Mouse (Mus musculus): ENCODE results near the gene Acot12.

Acot12 gene

DNA sequence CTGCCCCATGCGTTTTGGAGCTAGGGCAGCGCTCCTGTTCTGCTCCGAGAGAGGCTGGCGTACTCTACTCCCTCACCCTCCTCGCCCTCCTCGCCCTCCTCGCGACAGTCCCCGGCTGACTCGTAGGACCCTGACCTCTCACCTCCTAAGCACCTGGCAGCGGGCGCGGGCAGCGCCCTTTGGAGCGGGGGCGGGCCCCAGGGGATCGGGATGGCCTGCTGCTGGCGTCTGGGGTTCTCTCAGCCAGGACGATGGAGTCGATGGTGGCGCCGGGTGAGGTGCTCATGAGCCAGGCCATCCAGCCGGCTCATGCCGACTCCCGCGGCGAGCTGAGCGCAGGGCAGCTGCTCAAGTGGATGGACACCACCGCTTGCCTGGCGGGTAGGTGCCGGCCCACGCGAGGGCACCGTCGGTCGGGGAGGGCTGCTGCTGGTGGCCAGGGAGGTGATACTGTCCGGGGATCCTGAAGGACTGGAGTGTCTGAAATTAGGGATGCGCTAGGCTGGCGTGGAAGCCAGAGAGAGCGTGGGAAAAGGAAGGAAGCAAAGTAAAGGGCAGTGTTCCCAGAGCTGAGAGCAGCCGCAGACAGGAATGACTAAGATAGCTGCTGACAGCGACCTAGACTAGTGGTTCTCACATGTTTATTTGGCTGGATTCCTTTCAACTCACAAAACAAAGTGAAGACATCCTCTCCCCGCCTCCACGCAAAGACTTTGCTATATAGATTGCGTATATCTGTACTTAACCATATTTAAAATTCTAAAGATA, at the start of gene Acot12:
Acot12 (plus strand) TSS at position 233 of the 768 bp plus-strand sequence.
- DNase-seq, result no peak

DNA sequence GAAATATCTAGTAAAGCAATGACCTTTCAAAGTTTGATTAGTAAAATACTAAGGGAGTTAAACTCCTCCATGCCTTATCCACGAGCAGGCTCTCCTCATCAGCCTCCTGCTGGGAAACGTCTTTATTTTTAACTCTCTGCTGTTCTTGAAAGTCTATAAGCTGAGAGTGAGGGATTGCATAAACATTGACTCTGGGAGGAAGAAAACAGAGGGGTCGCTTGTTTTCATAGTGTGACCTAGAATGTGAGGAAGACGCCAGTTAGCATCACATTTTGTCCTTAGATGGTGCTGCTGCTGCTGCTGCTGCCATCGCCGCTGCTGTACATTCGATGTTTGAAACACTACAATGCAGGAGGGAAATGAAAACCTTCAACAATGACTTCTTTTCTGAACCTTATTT, 47.7 kb upstream of the Acot12 start:
- no peak for DNase-seq

DNA sequence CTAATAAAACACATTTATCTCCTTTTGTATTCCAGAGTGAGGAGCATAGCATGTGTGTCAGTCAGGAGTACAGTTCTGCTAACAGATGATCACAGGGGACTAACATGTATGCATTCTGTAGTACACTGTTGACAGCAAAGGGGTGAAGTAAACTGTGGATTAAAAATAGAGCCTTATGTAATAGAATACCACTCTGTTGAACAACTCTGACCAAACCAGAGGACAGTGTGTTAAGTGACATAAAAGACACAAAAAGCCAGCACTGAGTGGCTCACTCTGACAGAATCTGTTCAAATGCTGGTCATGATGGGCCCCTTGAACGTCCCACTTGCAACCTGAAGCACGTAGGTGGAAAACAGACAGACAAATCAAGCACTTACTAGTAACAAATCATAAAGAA, 45.9 kb upstream of the Acot12 start:
- DNase-seq, result no peak

DNA sequence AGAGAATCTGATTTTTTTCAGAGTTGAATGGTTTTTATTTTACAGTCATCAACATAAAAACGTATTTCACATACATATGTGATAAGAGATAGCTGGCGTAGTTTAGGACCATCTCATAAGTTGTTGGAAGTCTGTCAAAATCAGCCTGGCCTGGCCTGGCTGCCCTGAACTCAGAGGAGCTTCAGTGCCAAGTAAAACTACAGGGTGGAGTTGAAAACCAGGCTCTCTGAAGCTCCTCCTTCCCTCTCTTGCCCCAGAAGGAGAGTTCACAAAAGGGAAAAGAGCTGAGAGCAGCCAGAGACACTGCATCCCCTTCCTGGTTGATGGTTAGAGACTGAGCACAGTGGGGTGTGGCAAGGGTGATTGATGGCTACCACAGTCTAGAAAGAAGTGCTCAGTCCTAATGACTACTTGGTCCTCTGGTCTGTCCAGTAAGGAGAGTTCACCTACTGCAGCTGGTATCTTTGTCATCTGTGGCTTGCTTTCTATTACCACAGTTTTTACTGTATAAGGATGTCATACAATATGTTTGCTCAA, 45.1 kb upstream of the Acot12 start:
- no peak for DNase-seq

DNA sequence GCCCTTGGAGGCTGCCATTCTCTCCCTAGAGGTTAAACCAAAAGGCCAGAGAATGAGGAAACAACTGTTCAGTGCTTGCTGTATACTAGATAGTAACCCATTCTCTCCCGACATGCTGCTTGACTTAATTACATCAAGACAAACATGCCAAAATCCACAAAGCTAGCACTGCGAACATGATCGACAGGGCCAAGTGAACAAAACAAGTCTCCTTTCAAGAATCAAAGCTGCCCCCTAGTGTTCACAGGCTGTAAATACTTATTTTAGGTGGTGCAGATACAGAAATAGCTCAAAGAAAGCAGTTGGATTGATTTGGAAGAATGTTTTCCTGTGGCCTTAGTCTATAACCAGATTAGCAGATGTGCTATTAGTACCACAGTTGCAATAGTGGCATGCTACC, 44.3 kb upstream of the Acot12 start:
- DNase-seq, result no peak

DNA sequence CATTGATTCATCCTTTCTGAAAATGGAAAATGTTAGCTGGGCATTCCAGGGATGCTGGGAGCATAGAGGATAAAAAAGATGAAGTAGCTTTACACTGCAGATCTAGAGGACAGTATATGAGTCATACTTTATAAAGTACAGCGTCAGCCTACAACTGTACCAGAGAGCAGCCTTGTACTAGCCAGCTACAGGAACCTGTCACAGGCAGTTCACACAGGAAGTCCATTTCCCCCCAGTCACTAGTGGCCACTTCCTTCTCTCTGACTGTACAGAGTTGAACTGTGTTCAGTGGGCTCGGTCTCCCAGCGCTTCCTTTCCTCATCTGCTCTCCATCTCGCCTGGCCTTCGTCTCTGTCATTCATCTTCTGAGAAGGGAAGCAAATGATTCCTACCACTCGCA, 39.0 kb upstream of the Acot12 start:
- DNase-seq, result no peak

DNA sequence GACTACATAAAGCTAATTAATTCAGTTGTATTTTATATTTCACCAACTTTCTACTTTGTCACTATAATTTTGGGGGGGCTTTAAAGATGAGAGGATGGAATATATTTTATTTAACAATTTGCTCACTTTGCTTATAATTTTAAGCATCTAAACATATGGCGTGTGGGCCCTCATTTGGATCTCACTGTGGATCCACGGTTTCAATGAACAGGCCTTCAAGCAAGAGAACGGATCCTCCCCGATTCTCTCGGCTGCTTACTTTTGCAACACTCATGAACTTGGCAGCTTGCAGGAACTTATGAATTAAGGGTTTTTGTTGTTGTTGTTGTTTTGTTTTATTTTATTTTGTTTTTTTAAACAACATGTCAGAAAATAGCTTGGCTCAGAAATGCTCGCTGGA, 21.8 kb upstream of the Acot12 start:
- no peak for DNase-seq

DNA sequence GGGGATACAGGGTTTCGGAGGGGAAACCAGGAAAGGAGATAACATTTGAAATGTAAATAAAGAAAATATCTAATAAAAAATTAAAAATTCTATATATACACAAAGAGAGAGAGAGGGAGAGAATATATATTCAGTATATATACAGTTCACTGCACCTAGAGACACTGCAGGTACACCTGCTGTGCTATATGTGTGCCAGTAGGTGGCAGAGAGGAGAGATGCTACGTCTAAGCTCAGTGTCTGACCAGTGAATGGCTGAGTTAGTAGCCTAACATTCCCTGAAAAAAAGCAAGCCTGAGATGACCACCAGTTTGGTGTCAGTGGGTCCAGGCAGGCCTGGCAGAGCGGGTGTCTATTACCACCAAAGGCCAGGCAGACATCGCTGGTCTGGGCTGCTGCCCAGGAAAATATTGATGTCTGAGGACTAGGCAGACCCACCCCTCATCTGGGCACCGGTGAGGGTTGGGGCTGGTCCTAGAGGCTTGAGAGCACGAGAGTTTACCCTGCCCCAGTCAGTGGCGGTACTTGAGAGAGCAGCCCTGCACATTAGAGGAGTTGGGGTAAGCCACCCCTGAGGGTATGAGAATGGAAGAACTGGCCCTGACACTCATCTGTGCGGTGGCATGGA, 18.1 kb upstream of the Acot12 start:
- DNase-seq, result no peak

DNA sequence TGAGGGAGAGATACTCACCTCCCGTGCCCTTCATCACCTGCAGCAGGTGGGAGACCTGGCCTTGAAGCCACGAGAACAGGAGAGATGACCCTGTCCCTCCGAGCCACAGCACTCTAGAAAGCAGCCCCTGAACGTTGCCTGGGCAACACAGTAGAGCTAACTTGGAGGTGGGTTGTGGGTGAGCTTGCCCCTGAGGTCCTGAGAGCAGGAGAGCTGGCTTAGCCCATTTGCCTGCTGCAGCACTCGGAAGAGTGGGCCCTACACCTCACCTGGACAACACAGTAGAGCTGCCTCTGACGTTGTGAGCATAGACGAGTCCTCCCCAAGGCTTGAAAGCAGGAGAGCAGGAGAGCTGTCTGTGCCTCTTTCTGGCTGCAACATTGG, 17.6 kb upstream of the Acot12 start:
- DNase-seq, result no peak

DNA sequence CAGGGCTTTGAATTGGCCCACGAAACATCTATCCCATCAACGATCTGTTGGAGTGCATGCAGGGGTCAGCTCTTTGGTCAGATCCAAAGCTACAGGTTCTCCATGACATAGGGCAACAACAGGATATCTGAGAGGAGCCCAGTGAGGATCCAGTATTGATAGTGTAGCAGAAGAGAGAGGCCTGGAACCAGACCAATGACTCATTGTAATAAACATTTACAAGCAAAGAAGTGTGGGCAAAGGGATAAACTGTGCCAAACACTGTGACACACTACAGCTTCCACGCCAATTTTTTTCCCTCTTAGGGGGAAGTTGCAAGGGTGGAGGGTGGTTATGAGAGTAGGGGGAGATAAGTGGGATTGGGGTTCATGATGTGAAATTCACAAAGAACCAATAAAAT, 17.1 kb upstream of the Acot12 start:
- no peak for DNase-seq

DNA sequence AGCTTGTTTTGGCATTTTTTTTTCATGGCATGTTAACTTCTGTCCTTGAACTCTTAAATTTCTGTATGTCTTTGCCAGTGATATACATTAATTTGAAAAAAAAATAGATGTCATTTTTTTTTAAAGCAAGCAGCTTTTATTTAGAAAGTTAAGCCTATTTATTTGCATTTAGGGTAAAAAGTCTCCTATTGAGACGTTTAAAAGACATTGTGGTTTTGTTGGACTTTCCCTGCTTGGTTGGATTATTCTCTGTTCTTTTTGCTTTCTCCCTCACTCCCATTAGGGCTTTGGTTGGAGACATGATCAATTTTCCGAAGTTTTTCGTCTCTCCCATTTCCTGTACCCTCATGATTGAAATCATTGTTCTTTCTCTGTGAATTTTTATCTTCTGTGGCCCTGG, 16.2 kb upstream of the Acot12 start:
- DNase-seq, result no peak

DNA sequence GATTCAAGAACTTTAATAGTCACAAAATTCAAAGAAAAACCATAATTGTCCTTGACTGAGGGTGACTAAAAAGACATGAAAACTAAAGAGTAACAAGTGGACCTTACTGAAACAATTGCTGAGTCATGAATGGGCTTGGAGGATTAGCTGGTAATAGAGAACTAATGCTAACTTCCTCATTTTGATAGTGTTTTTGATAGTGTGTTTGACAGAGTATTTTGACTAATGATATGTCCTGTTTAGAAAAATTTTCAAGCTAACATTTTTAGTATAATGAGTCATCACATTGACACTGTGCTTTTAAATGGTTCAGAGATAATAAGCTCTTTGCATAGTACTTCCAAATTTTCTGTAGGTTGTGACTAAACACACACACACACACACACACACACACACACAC, 13.4 kb upstream of the Acot12 start:
- no peak for DNase-seq

DNA sequence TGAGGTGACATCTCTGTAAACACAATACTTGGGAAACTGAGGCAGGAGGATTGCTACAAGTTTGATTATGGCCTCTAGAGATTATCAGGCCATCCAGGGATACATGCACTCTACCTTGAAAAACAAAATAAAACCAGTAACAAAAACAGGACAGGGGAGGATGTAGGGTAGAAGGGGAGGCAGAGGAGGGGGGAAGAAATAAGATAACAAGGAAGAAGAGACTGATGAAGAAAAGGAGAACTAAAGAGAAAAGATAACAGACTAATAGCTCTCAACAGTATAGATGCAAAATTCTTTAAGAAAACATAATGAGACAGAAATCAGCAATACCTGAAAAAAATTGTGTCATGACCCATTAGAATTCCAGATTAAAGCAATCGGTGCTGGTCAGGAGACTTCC, 4.1 kb upstream of the Acot12 start:
- DNase-seq, result no peak

DNA sequence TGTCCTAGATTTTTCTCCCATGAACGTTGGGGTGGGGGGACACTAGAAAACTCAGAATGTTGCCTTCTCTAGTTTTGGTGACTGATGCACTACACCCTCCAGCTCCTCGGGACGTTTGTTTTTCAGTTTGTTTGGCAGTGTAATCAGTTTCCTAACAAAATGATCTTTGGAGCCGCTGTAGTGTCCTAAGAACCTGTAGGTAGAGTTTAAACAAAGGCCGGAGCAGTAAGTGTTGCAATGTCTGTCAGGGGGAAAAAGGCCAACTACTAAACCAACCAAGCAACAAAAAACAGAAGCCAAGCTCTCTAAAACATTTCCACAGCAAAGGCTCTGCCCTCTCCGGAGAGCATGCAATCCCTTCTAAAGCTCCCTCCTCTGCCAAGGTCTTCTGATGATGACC, 461 bp upstream of the Acot12 start:
- no peak for DNase-seq

DNA sequence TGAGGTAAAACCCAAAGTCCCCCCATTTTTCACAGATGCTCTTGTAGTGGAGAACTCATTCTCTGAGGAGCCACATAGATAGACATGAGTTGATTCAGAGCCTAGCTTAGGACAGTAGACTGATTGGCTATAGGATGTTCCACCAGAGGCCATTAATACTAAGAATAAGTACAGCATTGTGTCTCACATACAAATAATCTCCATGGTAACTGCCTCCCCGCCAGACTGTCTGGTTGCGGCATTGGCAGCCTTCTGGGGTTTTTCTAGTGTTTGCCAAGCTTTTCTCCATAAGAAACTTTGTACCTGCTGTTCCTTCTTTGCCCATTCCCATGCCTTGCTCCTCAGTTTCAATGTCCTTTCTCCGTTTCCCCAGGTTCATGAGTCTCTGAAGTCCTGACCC, 1.9 kb downstream of the Acot12 start:
- no peak for DNase-seq

DNA sequence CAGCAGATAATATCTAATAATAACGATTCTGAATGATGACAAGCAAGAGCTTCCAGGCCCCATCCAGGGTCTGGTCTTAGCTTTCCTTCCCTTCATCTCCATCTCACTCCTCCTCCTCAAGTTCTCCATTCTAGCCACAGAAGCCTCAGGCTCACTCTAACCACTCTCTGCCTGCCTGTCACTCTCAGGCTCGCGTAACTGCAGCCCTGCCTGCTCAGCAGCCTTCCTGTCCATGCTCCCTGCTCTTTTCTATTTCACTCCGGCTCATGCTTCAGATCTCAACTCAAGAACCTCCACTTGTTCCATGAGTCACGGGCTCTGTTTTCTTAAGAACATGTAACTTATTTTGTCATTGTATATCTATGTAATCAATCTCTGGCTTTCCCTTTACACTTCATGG, 5.2 kb downstream of the Acot12 start:
- no peak for DNase-seq

DNA sequence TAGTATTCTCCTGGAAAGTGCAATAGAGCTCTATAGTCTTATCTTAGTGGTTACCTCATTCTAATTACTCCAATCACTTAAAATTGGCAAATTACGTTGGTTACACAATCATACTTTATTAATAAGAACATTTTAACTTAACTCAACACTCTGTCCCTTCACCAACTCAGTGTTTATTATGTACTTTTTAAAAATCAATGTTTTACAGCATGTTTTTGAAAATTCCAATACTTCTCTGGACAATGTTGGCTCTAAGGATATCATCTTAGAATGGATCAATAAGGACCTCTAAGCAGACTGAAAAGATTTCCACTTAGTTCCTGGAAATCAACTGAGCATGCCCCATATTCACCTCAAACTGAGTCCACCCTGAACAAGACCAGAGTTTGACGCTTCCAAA, 7.1 kb downstream of the Acot12 start:
- no peak for DNase-seq

DNA sequence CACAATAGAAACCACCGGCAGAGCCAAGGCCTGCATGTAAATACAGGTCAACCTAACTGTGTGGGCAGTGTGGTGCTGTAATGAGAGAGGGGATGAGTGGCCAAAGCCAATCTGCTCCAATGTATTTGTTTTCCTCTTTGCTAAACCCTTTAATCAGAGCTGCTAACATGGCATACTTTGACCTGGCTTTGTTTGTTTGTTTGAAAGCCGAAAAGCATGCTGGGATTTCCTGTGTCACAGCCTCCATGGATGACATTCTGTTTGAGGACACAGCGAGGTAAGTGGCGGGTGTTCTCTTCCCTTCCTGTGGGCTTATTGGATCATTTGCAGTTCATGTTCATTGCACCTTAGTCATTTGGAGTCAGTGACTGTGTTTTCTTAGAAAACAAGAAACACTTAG, 8.7 kb downstream of the Acot12 start:
- no peak for DNase-seq

DNA sequence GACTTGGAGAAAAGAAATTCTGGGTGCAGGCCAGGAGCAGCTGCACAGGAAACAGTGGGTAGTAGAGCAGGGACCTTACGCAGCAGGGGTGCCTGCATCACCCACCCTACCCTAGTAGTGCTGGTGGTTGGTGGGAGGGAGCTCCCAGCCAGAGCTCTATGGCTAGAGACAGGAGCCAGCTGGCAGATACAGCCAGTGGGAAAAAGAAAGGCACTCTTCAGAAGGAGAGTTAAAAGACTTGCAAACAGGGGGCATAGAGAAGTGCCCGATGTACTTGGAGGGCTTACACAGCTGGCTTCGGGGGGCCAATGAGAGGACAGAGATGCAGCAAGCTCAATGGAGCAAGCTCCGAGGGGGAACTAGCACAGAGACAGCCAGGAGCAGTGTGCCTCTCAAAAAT, 12.4 kb downstream of the Acot12 start:
- DNase-seq, result peak in 1 of 2 experiments; percentile 6

DNA sequence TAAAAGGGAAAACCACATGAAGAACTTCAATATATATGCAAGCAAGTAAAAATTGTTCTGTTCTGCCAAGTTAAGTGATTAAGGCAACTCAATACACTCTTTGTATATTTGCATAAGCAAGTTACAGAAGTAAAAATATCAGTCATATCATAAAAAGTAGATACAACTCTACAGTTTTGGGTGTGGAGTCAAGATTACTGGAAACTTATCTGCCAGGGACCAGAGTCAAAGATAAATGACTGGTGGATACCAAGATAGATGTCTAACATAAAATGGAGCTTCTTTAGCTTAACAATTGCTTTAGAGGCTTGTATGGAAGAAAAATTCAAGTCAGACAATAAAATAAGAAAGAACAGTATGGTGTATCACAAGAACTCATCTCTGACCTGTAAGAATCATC, 13.4 kb downstream of the Acot12 start:
- DNase-seq, result no peak

DNA sequence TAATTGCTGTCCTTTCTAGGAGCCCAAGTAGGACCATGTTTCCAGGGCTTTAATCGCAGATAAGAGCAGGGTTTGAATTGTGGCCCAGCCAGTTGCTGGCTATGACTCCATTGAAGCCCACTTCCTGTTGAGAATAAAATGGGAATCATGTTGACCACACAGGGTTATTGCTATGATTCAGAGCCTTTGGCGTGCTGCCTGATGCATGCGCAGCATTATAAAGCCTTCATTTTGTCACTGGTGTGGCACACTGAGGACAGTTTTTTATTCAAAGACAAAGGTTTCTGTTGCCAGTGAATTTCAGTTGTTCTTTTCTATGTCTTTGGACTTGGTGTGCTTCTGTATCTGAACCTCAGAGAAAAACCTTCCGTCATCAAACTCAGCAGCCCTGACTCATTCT, 14.9 kb downstream of the Acot12 start:
- no peak for DNase-seq

DNA sequence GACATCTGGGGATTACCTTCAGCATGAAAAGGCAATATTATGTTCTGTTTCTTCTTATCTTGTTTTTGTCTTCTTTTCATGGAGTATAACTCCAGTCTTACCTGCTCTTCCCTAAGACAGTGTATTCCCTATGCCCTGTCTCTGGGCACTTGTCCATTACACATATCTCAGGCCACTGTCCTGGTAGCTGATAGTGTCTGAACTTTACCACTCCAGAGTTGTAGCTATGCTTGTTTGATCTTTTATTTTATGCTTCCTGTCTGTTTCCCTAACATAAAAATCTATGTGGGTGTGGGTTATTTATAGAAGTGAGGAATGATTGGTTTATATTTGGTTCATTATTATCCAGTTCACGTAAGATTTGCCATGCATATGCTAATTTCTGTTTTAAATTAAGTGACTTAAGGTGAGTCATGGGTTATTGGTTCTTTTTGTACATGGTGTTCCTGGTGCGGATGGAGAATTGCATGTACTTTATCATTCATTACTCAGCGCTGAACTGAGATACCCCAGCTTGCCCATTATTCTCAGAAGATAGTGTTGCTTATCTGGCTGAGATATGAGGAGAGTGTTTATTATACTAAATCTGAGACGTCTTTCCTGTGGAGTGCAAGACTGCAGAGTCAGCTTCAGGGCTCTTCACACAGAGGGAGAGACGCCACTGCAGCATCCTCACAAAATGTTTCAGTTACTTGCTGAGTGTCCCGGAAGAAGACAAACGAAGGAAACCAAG, 17.2 kb downstream of the Acot12 start:
- DNase-seq, result no peak

DNA sequence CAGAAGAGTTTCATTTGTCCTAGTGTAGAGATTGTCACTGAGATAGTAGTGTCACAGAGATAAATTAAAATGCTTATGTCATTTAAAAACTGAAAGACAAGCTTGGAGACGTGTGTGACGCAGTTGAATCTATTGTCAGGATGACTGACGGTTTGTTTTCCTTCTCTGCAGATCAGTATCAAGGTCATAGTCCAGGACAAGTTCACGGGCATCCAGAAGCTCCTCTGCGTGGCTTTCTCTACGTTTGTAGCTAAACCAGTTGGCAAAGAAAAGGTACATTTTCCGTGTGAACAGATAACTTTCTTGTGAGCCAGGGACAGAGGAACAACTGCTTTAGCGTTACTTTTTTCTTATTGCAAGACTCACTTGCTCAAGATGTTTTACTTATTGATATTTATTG, 18.5 kb downstream of the Acot12 start:
- DNase-seq, result no peak
